Mouse (Mus musculus) neural tube, embryonic 10.5 days (tissue): Measurements from ENCODE around the gene Tmem206.
A peak's percentile ranks its signal among the peaks of the same experiment; 100 is the strongest.

Source experiments
- DNase-seq: peaks from one replicate; pipeline ENCODE4 v3.0.0-alpha.2; 2017; ENCODE audit warnings: low spot score; ENCODE audit errors: extremely low spot score

Gene Tmem206

DNA sequence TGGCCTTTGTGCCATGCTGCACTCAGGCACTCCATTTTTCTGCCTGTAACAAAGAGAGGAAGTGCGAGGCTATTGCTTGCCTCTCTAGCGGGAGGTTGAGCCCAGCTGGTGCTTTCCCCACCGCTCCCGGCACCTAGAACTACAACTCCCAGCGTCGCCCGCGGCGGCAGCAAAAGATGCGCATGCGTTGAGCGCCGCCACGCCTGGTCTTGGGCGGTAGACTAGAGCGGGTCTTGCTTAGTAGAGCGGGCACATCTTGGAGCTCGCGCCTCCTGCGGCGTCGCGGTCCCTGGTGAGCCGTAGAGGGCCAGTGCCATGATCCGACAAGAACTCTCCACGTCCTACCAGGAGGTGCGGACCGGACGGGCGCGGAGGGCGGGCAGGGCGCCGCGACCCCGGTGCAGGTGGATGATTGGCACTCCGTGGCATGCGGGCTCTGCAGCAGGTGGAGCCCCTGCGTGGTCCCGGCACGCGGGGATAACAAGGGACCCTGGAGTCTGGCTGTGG is at the start of gene Tmem206:
Tmem206 (plus strand) TSS at position 187 of the 507 bp plus-strand sequence.
- peak; percentile 94 for DNase-seq

DNA sequence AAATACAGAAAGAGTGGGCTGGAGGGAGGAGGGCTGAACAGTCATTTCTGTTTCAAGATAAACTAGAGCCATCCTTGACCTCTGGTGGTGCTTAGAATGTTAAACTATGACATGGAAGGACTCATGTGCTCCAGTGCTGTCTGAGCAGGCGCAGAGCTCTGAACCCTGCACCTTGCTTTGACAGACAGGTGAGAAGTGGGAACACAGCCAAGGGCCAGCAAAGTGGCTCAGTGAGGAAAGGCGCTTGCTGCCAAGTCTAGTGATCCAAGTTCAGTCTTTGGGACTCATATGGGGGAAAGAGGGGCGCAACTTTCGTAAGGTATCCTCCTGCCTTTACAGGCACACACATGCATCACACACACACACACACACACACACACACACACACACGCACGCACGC is 49.5 kb upstream of the Tmem206 start:
- no peak for DNase-seq

GRCm38 (mm10) chr1:191277549-191278059 is 48.1 kb upstream of the Tmem206 start:
- DNase-seq: no peak

GRCm38 (mm10) chr1:191278324-191278723 is 47.4 kb upstream of the Tmem206 start:
- DNase-seq: no peak

DNA sequence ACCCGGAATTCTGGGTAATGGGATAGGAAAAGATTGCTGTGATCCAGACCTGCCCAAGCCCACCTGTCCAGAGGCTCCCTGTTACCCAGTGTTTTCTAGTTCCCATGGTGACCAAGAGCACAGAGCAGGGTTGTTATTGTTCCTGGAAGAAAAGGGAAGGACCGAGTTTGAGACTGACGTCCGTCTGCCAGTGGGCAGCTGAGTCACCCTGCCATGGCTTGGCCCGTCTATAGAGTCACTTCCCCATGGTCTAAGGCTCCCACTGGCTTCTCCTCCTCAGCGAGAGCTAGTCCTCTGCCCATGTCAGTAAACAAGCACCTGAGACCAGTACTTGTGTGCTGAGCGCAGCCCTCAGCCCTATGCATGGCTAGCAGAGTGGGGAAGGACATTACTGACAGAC is 44.5 kb upstream of the Tmem206 start:
- no peak for DNase-seq

GRCm38 (mm10) chr1:191282319-191282718 is 43.4 kb upstream of the Tmem206 start:
- no peak for DNase-seq

DNA sequence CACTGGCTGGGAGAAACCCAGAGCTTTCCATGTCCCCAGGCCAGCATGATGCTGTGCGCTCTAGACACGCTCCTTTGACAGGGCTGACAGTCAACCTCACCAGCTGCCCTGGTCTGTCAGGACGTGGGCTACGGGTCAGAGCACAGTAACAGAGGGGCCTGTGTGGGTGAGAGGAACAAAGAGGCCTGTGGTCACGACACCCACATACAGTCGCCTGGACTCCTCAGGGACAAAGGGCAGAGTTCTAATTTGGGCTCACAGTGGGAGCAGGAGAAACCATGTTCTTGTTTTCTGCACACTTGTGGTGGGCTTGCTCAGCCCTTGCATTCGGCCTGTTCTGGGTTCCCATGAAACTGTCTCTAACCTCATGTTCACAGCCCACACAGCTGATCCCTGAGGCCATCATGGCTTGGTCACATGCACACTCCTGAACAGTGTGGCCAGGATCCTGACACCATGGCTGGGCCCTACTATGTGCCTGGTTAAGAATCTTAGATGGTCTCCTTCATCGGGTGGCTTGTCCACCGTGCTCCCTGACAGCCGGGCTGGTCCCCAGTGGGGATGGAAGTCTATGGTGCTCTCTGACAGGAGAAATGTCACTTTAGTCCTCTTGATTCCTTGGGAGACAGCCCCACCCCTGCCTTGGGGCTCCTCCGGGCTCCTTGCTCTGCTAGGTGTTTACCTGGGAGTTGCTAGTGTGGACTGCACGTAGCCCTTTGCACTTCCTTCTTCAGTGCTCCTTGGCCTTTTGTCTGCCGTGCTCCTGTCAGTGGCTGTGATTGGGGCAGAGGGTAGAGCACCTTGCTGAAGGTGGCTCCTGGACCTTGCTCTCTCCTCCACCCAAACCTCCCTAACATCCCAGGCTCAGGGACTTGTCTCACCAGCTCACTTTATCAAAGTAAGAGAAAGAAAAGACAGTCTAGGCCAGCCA is 42.3 kb upstream of the Tmem206 start:
- DNase-seq: no peak

DNA sequence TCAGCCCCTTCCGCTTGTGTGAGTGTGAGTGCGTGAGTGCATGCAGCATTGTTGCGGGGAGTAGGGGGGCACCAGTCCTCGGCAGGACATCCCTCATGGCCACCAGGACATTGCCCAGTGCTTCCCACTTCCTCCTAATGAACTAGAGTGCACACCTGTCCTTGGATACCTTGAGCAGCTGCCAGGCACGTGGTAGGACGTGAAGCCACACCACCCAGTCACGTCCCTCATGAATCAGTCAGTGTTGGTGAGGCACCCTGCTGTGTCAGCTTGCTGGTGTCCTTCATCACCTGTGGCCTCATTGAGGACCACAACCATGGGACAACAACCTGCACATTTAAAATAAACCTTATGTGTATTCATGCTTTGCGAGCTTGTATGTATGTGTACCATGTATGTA is 41.2 kb upstream of the Tmem206 start:
- DNase-seq: no peak

GRCm38 (mm10) chr1:191288762-191289161 is 37.0 kb upstream of the Tmem206 start:
- peak; percentile 55 for DNase-seq

DNA sequence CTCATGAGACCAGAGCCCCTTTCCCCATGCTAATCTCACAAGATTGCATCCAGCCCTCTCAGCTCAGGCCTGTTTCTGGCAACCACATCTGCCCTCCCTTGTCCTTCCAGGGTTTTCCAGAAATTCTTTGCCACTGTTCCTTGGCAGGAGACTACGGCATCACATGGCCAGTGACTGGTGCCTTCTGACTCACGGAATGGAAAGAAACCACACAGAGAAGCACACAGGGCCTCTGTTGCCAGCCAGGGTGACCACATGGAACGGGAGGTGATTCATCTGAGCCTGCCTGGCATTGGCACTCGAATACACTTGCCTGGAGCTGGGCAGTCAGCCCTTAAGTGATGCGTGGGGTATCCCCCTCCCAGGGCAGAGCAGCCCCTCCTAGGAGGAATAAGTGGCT is 33.4 kb upstream of the Tmem206 start:
- DNase-seq: no peak

GRCm38 (mm10) chr1:191293051-191293450 is 32.7 kb upstream of the Tmem206 start:
- no peak for DNase-seq

DNA sequence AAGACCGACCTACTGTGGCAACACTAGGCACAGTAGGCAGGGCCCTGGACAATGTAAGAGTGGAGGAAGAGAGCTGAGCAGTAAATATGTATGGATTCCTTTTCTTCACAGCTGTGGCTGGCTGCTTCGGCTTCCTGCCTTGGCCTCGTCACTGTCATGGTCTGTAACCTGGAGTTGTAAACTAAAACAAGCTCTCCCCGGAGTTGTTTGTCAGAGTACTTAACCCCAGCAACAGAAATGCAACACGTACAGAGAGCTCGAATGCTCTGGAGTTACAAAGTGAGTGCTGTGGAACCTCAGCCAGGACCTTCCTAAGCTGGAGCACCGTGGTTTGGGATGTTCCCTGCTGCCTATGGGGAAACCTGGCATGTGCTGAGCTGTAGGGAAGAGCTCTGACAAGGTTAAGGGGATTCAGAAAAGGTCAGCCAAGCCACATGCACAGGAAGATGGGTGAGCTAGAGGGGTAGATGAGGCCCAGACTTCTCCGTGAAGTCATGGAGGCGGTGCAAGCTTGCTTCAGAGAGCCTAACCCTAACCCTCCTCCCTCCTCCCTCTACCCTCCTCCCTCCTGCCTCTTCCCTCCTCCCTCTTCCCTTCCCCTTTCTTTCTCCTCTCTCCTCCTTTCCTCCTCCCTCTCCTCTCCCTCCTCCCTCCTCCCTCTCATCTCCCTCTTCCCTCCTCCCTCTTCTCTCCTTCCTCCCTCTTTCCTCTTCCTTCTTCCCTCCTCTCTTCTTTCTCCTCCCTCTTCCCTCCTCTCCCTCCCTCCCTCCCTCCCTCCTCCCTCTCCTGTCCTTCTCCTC is 31.5 kb upstream of the Tmem206 start:
- DNase-seq: no peak

DNA sequence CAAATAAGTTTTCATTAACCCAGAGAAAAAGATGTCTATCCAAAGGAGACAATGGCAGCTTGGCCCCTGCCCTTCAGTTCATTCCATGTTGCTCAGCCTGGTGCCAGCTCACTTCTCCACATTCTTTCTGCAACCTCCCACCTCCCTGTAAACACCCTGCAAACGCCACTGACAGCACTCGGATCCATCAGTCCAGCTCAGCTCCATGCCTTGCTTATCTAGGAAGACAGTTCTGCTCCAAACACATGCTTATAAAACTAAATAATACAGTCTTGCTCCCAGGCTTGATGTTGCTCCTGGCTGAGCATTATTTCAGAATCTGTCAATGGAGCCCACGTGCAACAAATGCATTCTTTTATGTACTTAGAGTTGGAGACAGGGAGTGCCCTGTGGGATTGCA is 29.9 kb upstream of the Tmem206 start:
- no peak for DNase-seq

DNA sequence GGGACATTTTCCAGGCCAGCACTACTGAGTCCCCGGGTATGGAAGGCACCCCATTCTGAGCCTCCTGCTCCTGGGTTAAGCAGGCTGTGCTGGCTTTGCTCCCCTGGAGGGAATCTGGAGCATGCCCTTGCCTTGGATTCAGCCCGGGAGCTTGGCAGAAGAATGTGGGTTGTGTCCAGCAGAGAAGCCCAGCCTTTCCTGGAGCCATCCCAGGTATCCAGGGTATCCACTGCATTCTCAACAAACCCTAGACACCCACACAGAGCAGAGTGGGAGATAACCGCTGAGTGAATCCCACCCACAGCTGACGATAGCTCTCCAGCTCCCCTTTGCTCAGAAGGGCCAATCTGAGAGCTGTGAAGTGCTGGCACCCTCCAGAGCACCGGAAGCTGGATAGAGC is 29.3 kb upstream of the Tmem206 start:
- no peak for DNase-seq

GRCm38 (mm10) chr1:191298304-191298703 is 27.4 kb upstream of the Tmem206 start:
- DNase-seq: no peak

- no peak for DNase-seq
Measured at GRCm38 (mm10) chr1:191299215-191299942, 26.3 kb upstream of the Tmem206 start.

GRCm38 (mm10) chr1:191301903-191302302 is 23.8 kb upstream of the Tmem206 start:
- no peak for DNase-seq

GRCm38 (mm10) chr1:191303736-191304135 is 22.0 kb upstream of the Tmem206 start:
- no peak for DNase-seq

DNA sequence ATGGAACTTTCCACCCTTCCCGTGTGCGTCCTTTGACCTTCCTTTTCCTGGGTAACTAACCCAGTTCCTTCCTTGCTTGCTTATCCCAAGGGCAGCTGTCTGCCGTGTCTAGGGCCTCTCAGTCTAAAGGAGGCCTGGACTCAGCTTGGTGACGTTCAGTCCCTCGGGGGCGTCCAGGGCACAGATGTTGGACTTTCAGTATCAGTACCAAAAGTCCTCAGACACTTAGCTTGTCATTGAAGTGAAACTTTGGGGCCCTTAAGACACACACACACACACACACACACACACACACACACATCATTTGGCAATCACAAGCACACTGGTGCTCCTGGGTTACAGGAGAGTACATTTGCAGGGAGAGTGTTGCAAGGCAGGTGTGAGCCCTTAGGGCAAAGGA is 21.5 kb upstream of the Tmem206 start:
- DNase-seq: no peak

DNA sequence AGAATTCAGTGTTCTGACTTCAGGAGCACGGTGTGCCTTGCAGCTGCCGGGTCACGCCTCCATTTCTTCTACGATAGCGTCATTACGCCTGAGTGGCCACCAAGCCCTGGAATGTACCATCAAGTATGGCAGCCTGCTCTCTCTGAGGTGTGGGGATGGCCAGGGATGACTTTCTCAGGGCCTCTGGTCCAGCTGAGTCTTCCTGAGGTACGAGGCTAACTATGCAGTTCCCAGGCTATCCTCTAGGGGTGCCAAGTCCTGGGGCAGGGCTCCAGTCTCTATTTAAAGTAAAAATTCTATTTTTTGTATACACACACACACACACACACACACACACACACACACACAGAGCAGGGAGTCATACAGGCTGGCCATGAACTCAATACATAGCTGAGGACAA is 20.1 kb upstream of the Tmem206 start:
- no peak for DNase-seq

GRCm38 (mm10) chr1:191306316-191306715 is 19.4 kb upstream of the Tmem206 start:
- no peak for DNase-seq
